Mouse (Mus musculus): Measurements from ENCODE around the gene Gpr87.

- no peak for TF ChIP-seq GATA1 (IDR thresholded peaks at IDR 0.05; ENCODE audit: borderline replicate concordance, low read length)
- no peak for TF ChIP-seq FLI1 (IDR thresholded peaks at IDR 0.05; ENCODE audit: low read length)
These were observed 49.7 kb downstream of the Gpr87 start for GRCm38 (mm10) chr3:59145194-59145593.
